Mouse (Mus musculus): ENCODE measurements at regions not wholly inside any gene's neighbourhood (a gene's known extent, or its start where the extent isn't known, plus 50 kb on each side); places are given as distances from the start of the nearest gene placed in this dataset.

GRCm38 (mm10) chr12:9991305-9991704, 378.5 kb upstream of the Nt5c1b start:
- Histone ChIP-seq H3K9me3 (ENCODE audit: control insufficient read depth, low read length) (no peaks in the 10 kb centered on the region), H3K9ac (ENCODE audit: low read depth, low read length, severe bottlenecking) (no peak overlapping the region), H3K4me2 (replicated peaks; ENCODE audit: low read depth, low read length, severe bottlenecking) (no peak overlapping the region), H3K27me3 (ENCODE audit: control insufficient read depth, insufficient read depth, low read length) (no peaks in the 10 kb centered on the region), H3K27ac (replicated peaks; ENCODE audit: low read depth, low read length) (no peak overlapping the region), H3K36me3 (ENCODE audit: control insufficient read depth, insufficient read depth, low read length) (no peaks in the 10 kb centered on the region), H3K4me1 (ENCODE audit: control insufficient read depth, insufficient read depth, low read length) (peaks cover 1% of the 10 kb centered on the region; the same call in 1 of the 2 replicates), H3K4me3 (replicated peaks; ENCODE audit: low read length) (no peak overlapping the region)
- no peak for TF ChIP-seq POLR2A (IDR thresholded peaks at IDR 0.05; ENCODE audit: borderline replicate concordance, extremely low read depth, insufficient read depth, insufficient read length)
- DNase-seq (ENCODE audit: low spot score) = no peak
- no peak for ATAC-seq (ENCODE audit: low FRiP score, low read depth)
- 90% methylated on average over 1 of the region's 1 CpGs for WGBS

- H3K27ac ChIP-seq (replicated peaks; ENCODE audit: low read depth, low read length) = no peak overlapping the region
- H3K4me2 ChIP-seq (replicated peaks; ENCODE audit: low read depth, low read length, severe bottlenecking) = no peak overlapping the region
- H3K27me3 ChIP-seq (ENCODE audit: control insufficient read depth, insufficient read depth, low read length) = no peaks in the 10 kb centered on the region
- no peak overlapping the region for H3K4me3 ChIP-seq (replicated peaks; ENCODE audit: low read length)
- H3K9me3 ChIP-seq (ENCODE audit: control insufficient read depth, low read length) = no peaks in the 10 kb centered on the region
- H3K9ac ChIP-seq (ENCODE audit: low read depth, low read length, severe bottlenecking) = no peak overlapping the region
- no peaks in the 10 kb centered on the region for H3K36me3 ChIP-seq (ENCODE audit: control insufficient read depth, insufficient read depth, low read length)
- DNase-seq (ENCODE audit: low spot score) (no peak), ATAC-seq (ENCODE audit: low FRiP score, low read depth) (no peak)
- TF ChIP-seq POLR2A (IDR thresholded peaks at IDR 0.05; ENCODE audit: borderline replicate concordance, extremely low read depth, insufficient read depth, insufficient read length) = no peak
- WGBS = 54% methylated on average over 3 of the region's 3 CpGs
- H3K4me1 ChIP-seq (ENCODE audit: control insufficient read depth, insufficient read depth, low read length) = peaks cover 18% of the 10 kb centered on the region
Observed at GRCm38 (mm10) chr12:9995670-9996069, 374.1 kb upstream of the Nt5c1b start.

GRCm38 (mm10) chr12:9996455-9997189, 373.2 kb upstream of the Nt5c1b start:
- DNase-seq (ENCODE audit: low spot score) (peak; percentile 38), ATAC-seq (ENCODE audit: low FRiP score, low read depth) (no peak)
- no peaks in the 10 kb centered on the region for H3K36me3 ChIP-seq (ENCODE audit: control insufficient read depth, insufficient read depth, low read length)
- no peak overlapping the region for H3K9ac ChIP-seq (ENCODE audit: low read depth, low read length, severe bottlenecking)
- H3K4me3 ChIP-seq (replicated peaks; ENCODE audit: low read length) = no peak overlapping the region
- peak overlapping the region; percentile 48; the same call in 1 of the 2 replicates for H3K27ac ChIP-seq (replicated peaks; ENCODE audit: low read depth, low read length)
- TF ChIP-seq POLR2A (IDR thresholded peaks at IDR 0.05; ENCODE audit: borderline replicate concordance, extremely low read depth, insufficient read depth, insufficient read length) = no peak
- peak overlapping the region; percentile 21 for H3K4me2 ChIP-seq (replicated peaks; ENCODE audit: low read depth, low read length, severe bottlenecking)
- H3K27me3 ChIP-seq (ENCODE audit: control insufficient read depth, insufficient read depth, low read length) = no peaks in the 10 kb centered on the region
- peaks cover 18% of the 10 kb centered on the region for H3K4me1 ChIP-seq (ENCODE audit: control insufficient read depth, insufficient read depth, low read length)
- no peaks in the 10 kb centered on the region for H3K9me3 ChIP-seq (ENCODE audit: control insufficient read depth, low read length)
- WGBS = 39% methylated on average over 5 of the region's 5 CpGs

GRCm38 (mm10) chr12:9997190-9997561, 372.6 kb upstream of the Nt5c1b start:
- 21% methylated on average over 9 of the region's 9 CpGs for WGBS
- Histone ChIP-seq H3K4me1 (ENCODE audit: control insufficient read depth, insufficient read depth, low read length) (peaks cover 18% of the 10 kb centered on the region), H3K9me3 (ENCODE audit: control insufficient read depth, low read length) (no peaks in the 10 kb centered on the region), H3K27ac (replicated peaks; ENCODE audit: low read depth, low read length) (peak overlapping the region; percentile 48; the same call in 1 of the 2 replicates), H3K9ac (ENCODE audit: low read depth, low read length, severe bottlenecking) (no peak overlapping the region), H3K27me3 (ENCODE audit: control insufficient read depth, insufficient read depth, low read length) (no peaks in the 10 kb centered on the region), H3K36me3 (ENCODE audit: control insufficient read depth, insufficient read depth, low read length) (no peaks in the 10 kb centered on the region), H3K4me3 (replicated peaks; ENCODE audit: low read length) (no peak overlapping the region), H3K4me2 (replicated peaks; ENCODE audit: low read depth, low read length, severe bottlenecking) (peak overlapping the region; percentile 21)
- DNase-seq (ENCODE audit: low spot score) (peak; percentile 50), ATAC-seq (ENCODE audit: low FRiP score, low read depth) (peak; percentile 46; the same call in 1 of the 2 replicates)
- TF ChIP-seq POLR2A (IDR thresholded peaks at IDR 0.05; ENCODE audit: borderline replicate concordance, extremely low read depth, insufficient read depth, insufficient read length) = no peak

- peak; percentile 62 for DNase-seq (ENCODE audit: low spot score)
- 18% methylated on average over 3 of the region's 3 CpGs for WGBS
- no peak overlapping the region for H3K9ac ChIP-seq (ENCODE audit: low read depth, low read length, severe bottlenecking)
- TF ChIP-seq POLR2A (IDR thresholded peaks at IDR 0.05; ENCODE audit: borderline replicate concordance, extremely low read depth, insufficient read depth, insufficient read length) = no peak
- no peaks in the 10 kb centered on the region for H3K9me3 ChIP-seq (ENCODE audit: control insufficient read depth, low read length)
- H3K4me2 ChIP-seq (replicated peaks; ENCODE audit: low read depth, low read length, severe bottlenecking) = peak overlapping the region; percentile 21; the same call in 1 of the 2 replicates
- H3K27me3 ChIP-seq (ENCODE audit: control insufficient read depth, insufficient read depth, low read length) = no peaks in the 10 kb centered on the region
- no peak overlapping the region for H3K27ac ChIP-seq (replicated peaks; ENCODE audit: low read depth, low read length)
- ATAC-seq (ENCODE audit: low FRiP score, low read depth) = peak; percentile 34; the same call in 1 of the 2 replicates
- H3K4me3 ChIP-seq (replicated peaks; ENCODE audit: low read length) = no peak overlapping the region
- no peaks in the 10 kb centered on the region for H3K36me3 ChIP-seq (ENCODE audit: control insufficient read depth, insufficient read depth, low read length)
- peaks cover 18% of the 10 kb centered on the region for H3K4me1 ChIP-seq (ENCODE audit: control insufficient read depth, insufficient read depth, low read length)
Observed at GRCm38 (mm10) chr12:9997571-9997970, 372.2 kb upstream of the Nt5c1b start.
